Mouse (Mus musculus) neural tube, embryonic 14.5 days (tissue): ENCODE measurements around the gene Masp1. TPM values are rescaled to one million over a fixed set of nuclear protein-coding genes. Genes with fewer than 3 reads are reported as not detected.

Experiments used
- ATAC-seq: fragments of 200-750 bp; cut with Nextera tagmentation; 2 replicates; pipeline ENCODE4 v1.8.0; 2017; ENCODE audit warnings: low read depth, mild to moderate bottlenecking, moderate TSS enrichment, moderate library complexity
- H3K27ac ChIP-seq: fragments of 300-500 bp; sonication (generic); 2 replicates; pipeline ENCODE4 v1.5.1; 2014; ENCODE audit warnings: low read depth, mild to moderate bottlenecking, control low read depth, low read length, moderate library complexity, mixed read lengths
- H3K27me3 ChIP-seq: fragments of 300-500 bp; sonication (generic); 2 replicates; pipeline ENCODE4 v1.6.1; 2014; ENCODE audit warnings: low read length; ENCODE audit not compliant: control insufficient read depth, insufficient read depth
- H3K36me3 ChIP-seq: fragments of 300-500 bp; sonication (generic); 2 replicates; pipeline ENCODE4 v1.6.1; 2014; ENCODE audit warnings: low read length, mixed read lengths; ENCODE audit not compliant: control insufficient read depth, insufficient read depth
- H3K4me1 ChIP-seq: fragments of 300-500 bp; sonication (generic); 2 replicates; pipeline ENCODE4 v1.6.1; 2014; ENCODE audit warnings: low read length; ENCODE audit not compliant: control insufficient read depth, insufficient read depth
- H3K4me2 ChIP-seq: fragments of 300-500 bp; sonication (generic); 2 replicates; pipeline ENCODE4 v1.6.1; 2014; ENCODE audit warnings: mild to moderate bottlenecking, low read depth, low read length, control low read depth
- H3K4me3 ChIP-seq: fragments of 300-500 bp; sonication (generic); 2 replicates; pipeline ENCODE4 v1.5.1; 2014; ENCODE audit warnings: low read depth, low read length, control low read depth, mixed read lengths
- H3K9ac ChIP-seq: fragments of 300-500 bp; sonication (generic); replicated peaks from 2 replicates; pipeline ENCODE4 v1.6.1; 2014; ENCODE audit warnings: low read depth, mild to moderate bottlenecking, control low read depth, low read length, mixed read lengths
- H3K9me3 ChIP-seq: fragments of 300-500 bp; sonication (generic); 2 replicates; pipeline ENCODE4 v1.6.1; 2016; ENCODE audit warnings: low read length; ENCODE audit not compliant: control insufficient read depth
- WGBS: fragments of 180-500 bp; shearing (Covaris S2); extraction: QIAGEN DNeasy Blood & Tissue Kit; methylation state at CpG from one replicate; pipeline ENCODE4 v1.1.7; 2014; 5-methylcytosine and 5-hydroxymethylcytosine counted together
- polyA plus RNA-seq: library from polyadenylated mRNA; unstranded; fragments of >200 nt; fragmentation: Nextera tagmentation; extraction: Ambion mirVana; gene quantifications from 2 replicates; pipeline ENCODE4 v1.2.1, GENCODE M21; 2014

The Masp1 gene
- polyA plus RNA-seq, 1 experiment from 2014 or later = 35.6 TPM

DNA sequence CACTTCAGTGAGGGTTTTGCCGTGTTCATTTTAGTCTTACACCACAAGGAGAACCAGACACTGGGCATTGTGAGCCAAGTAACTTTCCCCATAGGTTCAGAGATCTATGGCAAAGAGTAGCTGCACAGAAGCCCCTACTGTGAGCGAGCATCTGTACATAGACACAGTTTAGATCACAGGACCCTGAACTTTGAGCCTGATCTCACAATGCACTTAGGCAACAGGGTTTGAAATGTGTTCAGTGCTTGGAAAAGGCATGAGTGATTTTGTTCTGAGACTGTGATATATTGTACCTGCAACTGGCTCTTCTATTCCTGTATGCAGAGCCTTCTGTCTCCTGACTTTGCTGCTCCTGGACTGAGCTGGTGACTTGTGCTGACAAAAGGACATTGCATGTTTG is 19.3 kb downstream of the Masp1 start:
- Histone ChIP-seq H3K9me3 (no peaks in the 10 kb centered on the region), H3K4me1 (peaks cover 15% of the 10 kb centered on the region; the same call in 1 of the 2 replicates), H3K4me2 (no peak overlapping the region), H3K36me3 (no peaks in the 10 kb centered on the region), H3K27ac (no peak overlapping the region), H3K9ac (no peak overlapping the region), H3K27me3 (no peaks in the 10 kb centered on the region), H3K4me3 (no peak overlapping the region)
- 92% methylated on average over 2 of the region's 2 CpGs for WGBS
- no peak for ATAC-seq

DNA sequence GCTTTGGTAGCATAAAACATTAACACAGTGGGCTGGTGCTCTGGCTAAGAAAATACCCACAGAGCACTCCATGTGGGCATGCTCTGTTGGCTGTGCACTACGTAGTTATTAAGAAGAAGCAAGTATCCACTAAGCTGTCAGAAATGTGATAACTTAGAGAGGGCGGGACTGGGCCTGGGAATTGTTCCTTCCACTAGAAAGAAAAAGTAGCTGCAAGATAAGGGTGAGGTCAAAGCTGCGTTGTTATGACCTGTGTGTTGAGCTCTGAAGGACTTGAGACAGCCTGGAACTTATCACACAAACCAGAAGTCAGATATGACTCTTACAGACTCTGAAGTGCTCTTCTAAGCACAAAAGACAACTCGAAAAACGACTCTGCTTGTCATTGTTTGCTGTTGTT is 20.1 kb downstream of the Masp1 start:
- H3K27ac ChIP-seq = no peak overlapping the region
- no peak overlapping the region for H3K9ac ChIP-seq
- no peaks in the 10 kb centered on the region for H3K36me3 ChIP-seq
- no peak overlapping the region for H3K4me2 ChIP-seq
- no peak for ATAC-seq
- WGBS = 89% methylated on average over 5 of the region's 5 CpGs
- no peaks in the 10 kb centered on the region for H3K9me3 ChIP-seq
- H3K27me3 ChIP-seq = no peaks in the 10 kb centered on the region
- H3K4me1 ChIP-seq = peaks cover 15% of the 10 kb centered on the region; the same call in 1 of the 2 replicates
- H3K4me3 ChIP-seq = no peak overlapping the region

DNA sequence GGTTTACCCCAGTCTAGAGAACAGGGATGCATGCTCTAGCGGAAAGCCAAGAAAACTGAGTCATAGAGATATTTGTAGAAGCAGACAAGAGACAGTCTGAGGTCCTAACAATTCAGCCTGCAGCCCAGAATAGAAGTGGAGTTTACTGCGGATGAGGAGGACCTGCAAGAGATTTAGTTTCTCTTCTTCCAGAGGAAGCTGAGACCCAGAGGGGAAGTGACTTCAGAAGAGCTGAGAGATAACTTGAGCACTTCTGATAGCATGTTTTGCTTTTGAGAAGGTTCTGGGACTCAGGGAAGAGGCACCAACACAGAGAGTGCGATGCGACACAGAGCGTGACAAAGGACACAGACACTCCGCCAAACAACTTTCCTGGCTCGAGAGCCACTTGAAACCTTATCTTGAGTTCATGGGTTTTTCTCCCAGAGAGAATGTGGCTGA is 21.9 kb downstream of the Masp1 start:
- no peak overlapping the region for H3K4me3 ChIP-seq
- peaks cover 10% of the 10 kb centered on the region; the same call in 1 of the 2 replicates for H3K4me1 ChIP-seq
- no peak overlapping the region for H3K9ac ChIP-seq
- H3K9me3 ChIP-seq = no peaks in the 10 kb centered on the region
- no peaks in the 10 kb centered on the region; the same call in 1 of the 2 replicates for H3K36me3 ChIP-seq
- no peak overlapping the region for H3K27ac ChIP-seq
- WGBS = 87% methylated on average over 7 of the region's 7 CpGs
- ATAC-seq = no peak
- H3K4me2 ChIP-seq = no peak overlapping the region
- no peaks in the 10 kb centered on the region for H3K27me3 ChIP-seq

DNA sequence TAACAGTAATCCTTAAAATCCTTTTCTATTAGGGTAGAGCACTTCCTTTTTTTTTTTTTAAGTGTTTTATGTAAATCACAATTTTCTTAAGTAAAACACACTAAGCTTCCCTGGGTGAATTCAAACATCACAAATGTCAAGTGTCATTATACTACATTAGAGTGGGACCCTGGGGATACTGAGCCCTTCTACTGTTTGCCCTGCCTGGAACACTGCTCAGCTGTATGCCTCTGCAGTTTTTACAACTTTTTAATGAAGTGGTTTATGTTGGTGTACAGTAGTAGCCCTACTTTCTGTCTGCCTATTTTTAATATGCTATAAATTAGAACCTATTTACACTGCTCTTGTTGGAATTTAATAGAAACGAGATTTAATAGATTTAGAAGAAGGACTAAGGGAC is 22.7 kb downstream of the Masp1 start:
- no peaks in the 10 kb centered on the region for H3K27me3 ChIP-seq
- WGBS = 54% methylated on average over 1 of the region's 1 CpGs
- no peak overlapping the region for H3K4me3 ChIP-seq
- H3K4me1 ChIP-seq = peaks cover 10% of the 10 kb centered on the region; the same call in 1 of the 2 replicates
- no peaks in the 10 kb centered on the region for H3K9me3 ChIP-seq
- H3K27ac ChIP-seq = no peak overlapping the region
- H3K36me3 ChIP-seq = no peaks in the 10 kb centered on the region; the same call in 1 of the 2 replicates
- H3K9ac ChIP-seq = no peak overlapping the region
- H3K4me2 ChIP-seq = no peak overlapping the region
- ATAC-seq = no peak

DNA sequence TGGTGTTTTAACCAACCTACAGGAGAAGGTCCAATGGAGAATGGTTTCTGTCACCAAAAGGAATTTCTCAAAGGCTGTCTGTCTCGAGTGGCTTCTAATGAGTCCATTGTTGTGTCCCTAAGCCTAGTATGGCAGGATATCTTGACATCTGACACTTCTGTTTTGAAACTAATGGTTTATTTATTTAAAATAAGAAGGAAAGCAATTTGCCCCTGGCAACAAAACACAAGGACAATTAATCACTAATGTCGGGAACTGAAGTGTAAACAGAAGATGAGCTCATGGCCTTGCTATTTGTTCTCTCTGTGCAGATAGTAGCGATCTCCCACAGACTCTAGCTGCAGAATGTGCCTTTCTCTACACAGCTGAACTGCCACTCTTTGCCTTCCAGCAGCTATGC is 23.2 kb downstream of the Masp1 start:
- Histone ChIP-seq H3K27me3 (no peaks in the 10 kb centered on the region), H3K36me3 (no peaks in the 10 kb centered on the region; the same call in 1 of the 2 replicates), H3K27ac (no peak overlapping the region), H3K4me2 (no peak overlapping the region), H3K4me1 (peaks cover 10% of the 10 kb centered on the region; the same call in 1 of the 2 replicates), H3K4me3 (no peak overlapping the region), H3K9me3 (no peaks in the 10 kb centered on the region), H3K9ac (no peak overlapping the region)
- WGBS = 2% methylated on average over 3 of the region's 3 CpGs
- peak; percentile 74; the same call in 1 of the 2 replicates for ATAC-seq

DNA sequence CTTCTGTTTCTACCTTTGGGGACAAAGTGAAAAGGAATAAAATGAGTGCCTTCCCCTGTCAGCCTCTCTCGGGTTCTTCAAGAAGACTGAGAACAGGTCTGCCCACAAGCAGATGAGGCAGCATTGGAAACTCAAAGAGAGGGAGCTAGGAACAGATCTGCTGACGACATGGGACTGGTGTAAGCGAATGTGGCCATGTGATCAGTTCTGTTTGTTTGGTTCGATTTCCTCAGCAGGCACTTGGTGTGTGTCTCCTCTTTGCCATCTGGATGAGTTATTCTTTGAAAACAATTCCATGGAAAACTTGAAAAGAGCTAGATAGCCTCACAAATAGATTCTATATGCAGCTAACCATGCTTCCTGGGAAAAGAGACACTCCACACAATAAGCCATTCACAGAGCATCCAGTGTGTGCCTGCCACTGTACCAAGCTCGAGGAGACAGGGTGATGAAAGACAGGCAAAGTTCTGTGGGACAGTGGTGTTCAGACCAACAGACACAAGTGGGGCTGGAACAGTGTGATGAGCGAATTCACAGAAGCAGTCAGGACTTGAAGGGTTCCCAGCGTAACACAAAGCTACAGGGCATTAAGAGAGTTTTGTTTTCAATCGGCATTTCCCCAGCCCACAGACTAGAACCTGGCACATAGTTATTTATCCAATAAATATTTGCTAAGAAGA is 24.2 kb downstream of the Masp1 start:
- no peak for ATAC-seq
- H3K9ac ChIP-seq = no peak overlapping the region
- no peaks in the 10 kb centered on the region; the same call in 1 of the 2 replicates for H3K36me3 ChIP-seq
- no peaks in the 10 kb centered on the region for H3K9me3 ChIP-seq
- peaks cover 10% of the 10 kb centered on the region; the same call in 1 of the 2 replicates for H3K4me1 ChIP-seq
- H3K4me3 ChIP-seq = no peak overlapping the region
- H3K27me3 ChIP-seq = no peaks in the 10 kb centered on the region
- no peak overlapping the region for H3K27ac ChIP-seq
- H3K4me2 ChIP-seq = no peak overlapping the region
- WGBS = 60% methylated on average over 8 of the region's 8 CpGs

DNA sequence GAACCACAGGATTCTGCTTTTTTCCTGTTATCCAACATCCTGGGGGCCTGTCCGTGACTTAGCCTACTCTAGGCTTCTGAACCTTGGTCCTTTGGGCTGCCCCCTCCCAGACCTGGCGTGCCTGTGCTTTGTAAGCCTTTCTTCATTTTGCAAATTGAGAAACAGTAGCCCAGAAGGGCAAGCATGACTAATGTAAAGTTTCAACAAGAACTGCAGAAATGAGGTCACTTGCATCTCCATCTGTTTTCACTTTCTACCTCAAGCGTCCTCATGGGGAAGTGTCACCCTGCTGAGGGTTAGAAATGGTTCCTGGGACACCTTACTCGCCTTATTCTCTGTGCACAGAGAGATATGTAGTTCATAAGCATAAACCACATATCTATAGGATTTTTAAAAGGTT is 27.8 kb downstream of the Masp1 start:
- Histone ChIP-seq H3K4me3 (no peak overlapping the region), H3K4me2 (no peak overlapping the region), H3K27me3 (no peaks in the 10 kb centered on the region), H3K4me1 (0 out of 2 replicates have a peak, but pooled peaks cover 5% of the 10 kb centered on the region), H3K9me3 (no peaks in the 10 kb centered on the region), H3K9ac (no peak overlapping the region), H3K36me3 (peaks cover 3% of the 10 kb centered on the region; the same call in 1 of the 2 replicates), H3K27ac (no peak overlapping the region)
- WGBS = 78% methylated on average over 4 of the region's 4 CpGs
- ATAC-seq = no peak

DNA sequence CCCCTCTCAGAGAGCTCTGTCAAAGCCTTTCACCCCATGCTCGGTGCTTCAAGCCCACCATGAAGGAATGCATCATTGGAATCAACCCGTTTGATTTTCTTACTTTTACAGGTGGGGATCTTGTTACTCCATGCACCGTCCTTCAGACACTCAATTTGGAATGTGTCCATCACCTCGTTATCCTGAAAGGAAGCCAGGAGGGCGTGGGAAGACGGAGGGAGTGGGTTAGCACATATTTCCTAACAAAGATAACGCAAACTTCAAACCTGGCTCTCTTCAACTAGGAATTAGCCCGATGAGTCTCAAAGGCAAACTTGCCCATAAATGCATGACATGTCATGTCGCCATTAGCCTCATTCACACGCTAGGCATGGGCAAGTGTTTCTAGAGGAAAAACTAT is 37.3 kb downstream of the Masp1 start:
- Histone ChIP-seq H3K4me3 (no peak overlapping the region), H3K4me1 (no peaks in the 10 kb centered on the region), H3K27me3 (no peaks in the 10 kb centered on the region), H3K27ac (no peak overlapping the region), H3K4me2 (no peak overlapping the region), H3K36me3 (peaks cover 9% of the 10 kb centered on the region; the same call in 1 of the 2 replicates), H3K9me3 (no peaks in the 10 kb centered on the region), H3K9ac (no peak overlapping the region)
- ATAC-seq = no peak
- WGBS = 93% methylated on average over 10 of the region's 10 CpGs

DNA sequence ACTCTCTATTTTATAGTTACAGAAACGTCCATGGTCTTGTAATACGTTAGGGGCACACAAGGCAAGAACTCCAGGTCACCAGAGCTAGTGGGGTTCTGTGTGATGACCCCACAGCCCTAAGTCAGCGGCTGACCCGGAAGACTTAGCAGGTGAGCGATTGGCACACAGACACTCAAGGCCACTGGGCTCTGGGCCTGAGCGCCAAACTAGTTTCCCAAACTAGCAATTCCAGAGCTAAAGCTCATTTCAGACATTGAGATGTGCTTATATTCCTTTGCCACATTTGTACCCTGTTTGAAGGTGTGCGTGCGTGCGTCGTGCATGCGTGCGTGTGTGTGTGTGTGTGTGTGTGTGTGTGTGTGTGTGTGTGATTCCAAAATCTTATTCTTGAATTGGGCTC is 37.8 kb downstream of the Masp1 start:
- no peak for ATAC-seq
- Histone ChIP-seq H3K27me3 (no peaks in the 10 kb centered on the region), H3K4me1 (no peaks in the 10 kb centered on the region), H3K36me3 (peaks cover 9% of the 10 kb centered on the region; the same call in 1 of the 2 replicates), H3K4me3 (no peak overlapping the region), H3K4me2 (no peak overlapping the region), H3K9ac (no peak overlapping the region), H3K27ac (no peak overlapping the region), H3K9me3 (no peaks in the 10 kb centered on the region)
- WGBS = 94% methylated on average over 12 of the region's 12 CpGs
